Mouse (Mus musculus) lung, adult 2 months (tissue): ENCODE results near the gene Siah2.

Source experiments
- CTCF ChIP-seq: fragments of 200-500 bp; IDR thresholded peaks from 2 replicates; pipeline ENCODE4 v1.5.1; 2011; ENCODE audit warnings: mild to moderate bottlenecking, low read length, control low read depth; ENCODE audit not compliant: insufficient read depth
- POLR2A ChIP-seq: fragments of 200-500 bp; IDR thresholded peaks from 2 replicates; pipeline ENCODE4 v1.6.1; 2011; ENCODE audit warnings: low read depth, mild to moderate bottlenecking, control low read depth, low read length, borderline replicate concordance; ENCODE audit errors: extremely low read depth

- TF ChIP-seq POLR2A (no peak), CTCF (no peak)
Measured at GRCm38 (mm10) chr3:58686206-58686921, 5.8 kb downstream of the Siah2 start.
